Mouse (Mus musculus): ENCODE results near the gene C1ql4. TPM values are rescaled to one million over a fixed set of nuclear protein-coding genes. Genes with fewer than 3 reads are reported as not detected.
"Not testable (repeated sequence)": the region's sequence is repeated elsewhere in the genome, so short reads cannot be mapped to it uniquely, and the experiment has no call there.

Gene C1ql4
- polyA plus RNA-seq, 1 experiment from 2014 or later, result not detected

DNA sequence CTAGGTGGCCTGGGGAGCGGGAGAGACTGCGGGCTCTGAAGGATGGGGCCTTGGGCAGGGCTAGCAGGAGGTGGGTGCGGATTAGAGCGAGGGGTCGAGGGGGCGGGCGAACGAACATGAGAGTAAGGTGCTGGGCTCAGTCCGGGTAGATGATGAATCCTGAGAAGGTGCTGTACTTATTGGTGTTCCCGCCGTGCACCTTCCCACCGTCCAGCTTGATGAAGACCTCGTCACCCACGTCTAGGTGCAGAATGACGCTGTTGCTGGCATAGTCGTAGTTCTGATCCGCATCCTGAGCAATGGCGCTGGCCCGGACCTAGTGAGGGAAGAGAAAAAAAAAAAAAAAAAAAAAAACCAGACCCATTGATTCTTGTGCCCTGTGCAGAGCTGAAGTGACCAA is 3.0 kb downstream of the C1ql4 start:
- peaks cover 66% of the 10 kb centered on the region for H3K27me3 ChIP-seq
- no peak overlapping the region for H3K9ac ChIP-seq

DNA sequence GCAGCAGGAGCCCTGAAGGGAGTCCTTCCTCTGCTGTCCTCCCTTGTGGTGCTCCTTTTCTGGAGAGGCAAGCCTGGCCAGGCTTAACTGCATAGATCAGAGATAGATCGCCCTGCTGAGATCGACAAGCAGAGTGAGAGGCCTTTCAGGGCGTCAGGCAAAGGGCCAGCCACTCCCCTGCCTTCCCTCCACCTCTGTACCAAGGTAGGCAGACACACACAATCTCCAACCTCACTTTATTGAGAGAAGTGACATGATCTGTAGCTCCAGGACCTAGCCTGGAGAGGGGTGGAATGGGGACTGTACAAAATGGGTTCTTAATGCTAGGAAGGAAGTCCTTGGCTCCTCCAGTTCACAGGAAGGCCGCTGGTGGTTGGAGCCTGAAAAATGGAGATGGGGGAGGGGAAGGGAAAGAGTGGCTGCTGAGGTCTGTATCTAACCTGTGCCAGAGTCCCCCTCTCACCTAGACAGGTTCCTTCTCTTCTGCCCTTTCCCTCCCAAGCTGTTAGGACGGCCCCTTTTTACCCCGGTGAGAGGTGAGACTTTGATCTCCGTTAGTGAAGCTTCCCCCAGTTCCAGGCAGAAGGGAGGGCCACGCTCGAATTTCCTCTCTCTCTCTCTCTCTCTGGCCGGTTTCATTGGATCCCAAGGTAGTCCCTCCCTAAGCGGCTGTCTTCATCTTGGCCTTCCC is 3.6 kb downstream of the C1ql4 start:
- H3K27me3 ChIP-seq, result peaks cover 60% of the 10 kb centered on the region
- no peak for DNase-seq
- WGBS (ENCODE audit: insufficient replicate concordance), result 13% methylated on average over 11 of the region's 11 CpGs
- peaks cover 38% of the 10 kb centered on the region for H3K36me3 ChIP-seq
- H3K9me3 ChIP-seq (replicated peaks), result no peaks in the 10 kb centered on the region
- H3K27ac ChIP-seq, result no peak overlapping the region
- no peak overlapping the region; the same call in 1 of the 2 replicates for H3K9ac ChIP-seq
- H3K4me2 ChIP-seq, result peak overlapping the region; percentile 35
- peaks cover 31% of the 10 kb centered on the region for H3K4me1 ChIP-seq (replicated peaks)
- 0 out of 2 replicates have a peak, but pooled peaks have one; percentile 14 for ATAC-seq (ENCODE audit: low read depth)
- no peak overlapping the region for H3K4me3 ChIP-seq (replicated peaks)

More for the DNA sequence above, 3.0 kb downstream of the C1ql4 start:
- peaks cover 33% of the 10 kb centered on the region for H3K4me1 ChIP-seq (replicated peaks)
- WGBS (ENCODE audit: insufficient replicate concordance), result 23% methylated on average over 19 of the region's 19 CpGs
- H3K9me3 ChIP-seq (replicated peaks), result no peaks in the 10 kb centered on the region
- H3K4me2 ChIP-seq, result peak overlapping the region; percentile 35
- H3K4me3 ChIP-seq (replicated peaks), result no peak overlapping the region
- H3K27ac ChIP-seq, result no peak overlapping the region
- no peak for DNase-seq
- H3K36me3 ChIP-seq, result peaks cover 34% of the 10 kb centered on the region
- ATAC-seq (ENCODE audit: low read depth), result no peak

DNA sequence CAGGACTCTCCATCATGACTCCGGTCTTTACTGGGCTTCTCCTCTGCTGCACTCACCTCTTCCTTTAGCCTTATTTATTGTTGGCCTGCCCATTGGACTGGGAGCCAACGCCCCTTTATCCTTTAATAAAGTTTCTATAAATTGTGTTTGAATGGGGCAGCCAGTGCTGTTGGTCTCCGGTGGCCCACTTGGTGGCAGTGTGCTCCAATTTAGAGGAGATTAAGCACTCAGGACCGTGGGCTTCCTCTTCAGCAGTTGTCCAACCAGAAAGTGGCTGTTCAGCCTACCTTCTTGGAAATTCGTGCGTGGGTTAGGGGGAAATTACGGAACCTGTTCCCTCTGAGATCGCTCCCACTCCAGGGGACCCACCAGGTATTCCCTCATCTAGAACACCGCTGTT is 4.4 kb downstream of the C1ql4 start:
- WGBS (ENCODE audit: insufficient replicate concordance), result 68% methylated on average over 9 of the region's 9 CpGs
- Histone ChIP-seq H3K4me3 (replicated peaks) (no peak overlapping the region), H3K4me1 (replicated peaks) (peaks cover 30% of the 10 kb centered on the region), H3K27me3 (peaks cover 53% of the 10 kb centered on the region), H3K36me3 (peaks cover 46% of the 10 kb centered on the region), H3K9ac (no peak overlapping the region), H3K27ac (no peak overlapping the region), H3K4me2 (no peak overlapping the region), H3K9me3 (replicated peaks) (no peaks in the 10 kb centered on the region)
- ATAC-seq (ENCODE audit: low read depth) (no peak), DNase-seq (no peak)

DNA sequence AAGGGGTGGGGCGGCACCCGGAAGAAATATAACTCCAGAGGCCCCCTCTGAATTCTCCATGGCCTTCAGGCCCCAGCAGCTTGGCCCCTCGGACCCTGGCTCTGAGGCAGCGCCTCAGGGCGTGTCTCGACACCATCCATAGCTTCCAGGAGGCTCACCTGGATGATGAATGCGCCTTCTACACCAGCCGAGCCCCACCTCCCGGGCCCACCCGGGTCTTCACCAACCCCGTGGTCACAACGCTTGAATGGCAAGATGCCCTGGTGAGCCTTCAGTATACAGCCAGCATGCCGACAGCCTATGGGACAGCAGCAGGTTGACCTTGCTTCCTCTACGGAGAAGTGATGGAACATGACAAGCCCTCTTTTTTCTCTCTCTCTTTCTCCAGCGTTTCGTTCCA is 4.8 kb downstream of the C1ql4 start:
- Histone ChIP-seq H3K27me3 (peaks cover 49% of the 10 kb centered on the region), H3K4me3 (replicated peaks) (no peak overlapping the region), H3K9me3 (replicated peaks) (no peaks in the 10 kb centered on the region), H3K4me1 (replicated peaks) (peaks cover 30% of the 10 kb centered on the region), H3K4me2 (no peak overlapping the region), H3K36me3 (peaks cover 50% of the 10 kb centered on the region), H3K27ac (no peak overlapping the region), H3K9ac (no peak overlapping the region)
- DNase-seq (no peak), ATAC-seq (ENCODE audit: low read depth) (no peak)
- WGBS (ENCODE audit: insufficient replicate concordance), result 83% methylated on average over 16 of the region's 16 CpGs

DNA sequence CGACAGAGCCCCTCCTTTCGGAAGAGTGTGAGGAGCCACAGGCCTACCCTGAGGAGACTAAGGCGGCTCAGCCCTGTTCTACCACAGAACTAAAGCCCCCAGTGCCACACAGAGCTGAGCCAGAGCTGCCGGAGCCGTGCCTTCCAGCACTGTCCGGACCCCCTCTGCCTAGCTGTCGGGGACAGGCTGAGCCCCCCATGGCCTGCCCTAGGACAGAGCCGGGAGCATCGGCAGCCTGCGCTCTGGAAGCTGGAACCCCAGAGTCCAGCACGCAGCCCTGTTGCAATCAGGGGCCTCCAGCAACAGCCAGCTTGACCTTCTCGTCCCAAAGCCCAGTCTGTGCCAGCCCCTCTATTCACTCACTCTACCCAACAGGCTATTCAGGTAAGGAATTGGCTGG is 5.3 kb downstream of the C1ql4 start:
- H3K4me1 ChIP-seq (replicated peaks), result peaks cover 30% of the 10 kb centered on the region
- ATAC-seq (ENCODE audit: low read depth), result no peak
- peaks cover 44% of the 10 kb centered on the region for H3K27me3 ChIP-seq
- H3K9ac ChIP-seq, result no peak overlapping the region
- H3K27ac ChIP-seq, result no peak overlapping the region
- H3K36me3 ChIP-seq, result peaks cover 55% of the 10 kb centered on the region
- no peaks in the 10 kb centered on the region for H3K9me3 ChIP-seq (replicated peaks)
- H3K4me3 ChIP-seq (replicated peaks), result no peak overlapping the region
- 92% methylated on average over 12 of the region's 12 CpGs for WGBS (ENCODE audit: insufficient replicate concordance)
- DNase-seq, result no peak
- H3K4me2 ChIP-seq, result no peak overlapping the region

DNA sequence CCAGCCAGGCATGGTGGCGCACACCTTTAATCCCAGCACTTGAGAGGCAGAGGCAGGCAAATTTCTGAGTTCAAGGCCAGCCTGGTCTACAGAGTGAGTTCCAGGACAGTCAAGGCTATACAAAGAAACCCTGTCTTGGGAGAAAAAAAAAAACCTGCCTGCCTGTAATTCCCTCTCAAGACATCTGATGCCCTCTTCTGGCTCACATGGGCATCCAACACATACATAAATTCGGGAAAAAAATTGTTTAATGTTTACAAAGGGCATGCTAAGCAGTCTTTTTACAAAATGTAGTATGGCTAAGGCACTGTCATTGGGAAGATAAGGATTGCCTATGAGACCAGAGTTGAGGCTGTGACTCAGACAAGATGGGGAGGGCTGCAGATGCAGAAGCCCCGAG is 7.8 kb downstream of the C1ql4 start:
- H3K27ac ChIP-seq, result no peak overlapping the region
- H3K9me3 ChIP-seq (replicated peaks), result no peaks in the 10 kb centered on the region
- H3K4me3 ChIP-seq (replicated peaks), result no peak overlapping the region
- no peak for ATAC-seq (ENCODE audit: low read depth)
- no peak overlapping the region for H3K4me2 ChIP-seq
- DNase-seq, result no peak
- H3K27me3 ChIP-seq, result peaks cover 19% of the 10 kb centered on the region
- peaks cover 64% of the 10 kb centered on the region for H3K36me3 ChIP-seq
- H3K4me1 ChIP-seq (replicated peaks), result peaks cover 46% of the 10 kb centered on the region
- 71% methylated on average over 3 of the region's 3 CpGs for WGBS (ENCODE audit: insufficient replicate concordance)
- H3K9ac ChIP-seq, result no peak overlapping the region

DNA sequence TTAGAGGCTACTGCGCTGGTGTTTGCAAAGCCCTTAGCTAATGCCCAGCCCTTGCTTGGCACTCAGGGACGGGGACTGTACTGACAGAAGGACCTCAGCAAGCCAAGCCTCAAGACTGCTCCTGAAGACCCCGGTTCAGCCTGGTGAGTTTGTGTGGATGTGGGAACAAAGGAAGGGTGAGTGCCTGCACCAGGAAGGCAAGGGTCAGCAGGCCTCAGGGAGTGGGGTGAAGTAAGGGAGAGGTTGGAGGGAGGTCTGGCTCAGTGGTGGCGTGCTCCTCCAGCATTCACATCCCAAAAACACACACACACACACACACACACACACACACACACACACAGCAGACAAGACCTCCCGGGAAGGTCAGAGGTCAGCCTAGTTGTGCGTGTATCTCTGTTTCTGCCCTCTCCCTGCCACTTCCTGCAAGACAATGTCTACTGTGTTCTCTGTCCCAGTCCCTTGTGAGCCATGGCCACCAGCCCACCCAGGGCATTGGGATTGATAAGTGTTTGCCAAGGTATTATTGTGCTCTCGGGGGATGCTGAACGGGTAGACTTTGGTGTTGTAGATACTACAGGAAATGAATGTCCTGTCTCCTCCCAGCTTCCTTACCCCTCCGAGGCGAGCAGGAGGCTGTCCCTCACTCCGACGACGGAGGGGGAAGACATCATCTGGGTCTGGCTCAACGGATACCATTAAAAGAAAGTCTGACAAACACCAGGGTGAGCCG is 9.3 kb downstream of the C1ql4 start:
- 82% methylated on average over 15 of the region's 15 CpGs for WGBS (ENCODE audit: insufficient replicate concordance)
- H3K9me3 ChIP-seq (replicated peaks), result no peaks in the 10 kb centered on the region
- DNase-seq (no peak), ATAC-seq (ENCODE audit: low read depth) (no peak)
- H3K4me2 ChIP-seq, result no peak overlapping the region
- no peak overlapping the region for H3K4me3 ChIP-seq (replicated peaks)
- no peak overlapping the region for H3K27ac ChIP-seq
- peaks cover 41% of the 10 kb centered on the region for H3K4me1 ChIP-seq (replicated peaks)
- H3K36me3 ChIP-seq, result peaks cover 64% of the 10 kb centered on the region
- peaks cover 5% of the 10 kb centered on the region; the same call in 1 of the 2 replicates for H3K27me3 ChIP-seq
- no peak overlapping the region for H3K9ac ChIP-seq

DNA sequence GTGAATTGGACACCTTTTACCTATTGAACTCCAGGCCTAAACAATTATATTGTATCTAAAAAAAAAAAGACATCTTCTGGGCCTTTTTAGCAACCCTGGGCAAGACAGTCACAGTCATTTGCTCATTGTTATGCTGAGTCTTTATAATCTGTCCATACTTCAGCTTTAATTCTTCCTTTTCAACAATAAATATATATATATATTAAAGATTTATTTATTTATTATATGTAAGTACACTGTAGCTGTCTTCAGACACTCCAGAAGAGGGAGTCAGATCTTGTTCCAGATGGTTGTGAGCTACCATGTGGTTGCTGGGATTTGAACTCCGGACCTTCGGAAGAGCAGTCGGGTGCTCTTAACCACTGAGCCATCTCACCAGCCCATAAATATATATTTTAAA is 11.6 kb downstream of the C1ql4 start:
- not testable (repeated sequence) for H3K27me3 ChIP-seq; ATAC-seq (ENCODE audit: low read depth); H3K9me3 ChIP-seq (replicated peaks); H3K27ac ChIP-seq; DNase-seq
- Histone ChIP-seq H3K4me1 (replicated peaks) (peaks cover 40% of the 10 kb centered on the region), H3K4me2 (peak overlapping the region; percentile 92), H3K36me3 (peaks cover 44% of the 10 kb centered on the region), H3K9ac (peak overlapping the region; percentile 84), H3K4me3 (replicated peaks) (peak overlapping the region; percentile 75)
- 95% methylated on average over 3 of the region's 3 CpGs for WGBS (ENCODE audit: insufficient replicate concordance)

DNA sequence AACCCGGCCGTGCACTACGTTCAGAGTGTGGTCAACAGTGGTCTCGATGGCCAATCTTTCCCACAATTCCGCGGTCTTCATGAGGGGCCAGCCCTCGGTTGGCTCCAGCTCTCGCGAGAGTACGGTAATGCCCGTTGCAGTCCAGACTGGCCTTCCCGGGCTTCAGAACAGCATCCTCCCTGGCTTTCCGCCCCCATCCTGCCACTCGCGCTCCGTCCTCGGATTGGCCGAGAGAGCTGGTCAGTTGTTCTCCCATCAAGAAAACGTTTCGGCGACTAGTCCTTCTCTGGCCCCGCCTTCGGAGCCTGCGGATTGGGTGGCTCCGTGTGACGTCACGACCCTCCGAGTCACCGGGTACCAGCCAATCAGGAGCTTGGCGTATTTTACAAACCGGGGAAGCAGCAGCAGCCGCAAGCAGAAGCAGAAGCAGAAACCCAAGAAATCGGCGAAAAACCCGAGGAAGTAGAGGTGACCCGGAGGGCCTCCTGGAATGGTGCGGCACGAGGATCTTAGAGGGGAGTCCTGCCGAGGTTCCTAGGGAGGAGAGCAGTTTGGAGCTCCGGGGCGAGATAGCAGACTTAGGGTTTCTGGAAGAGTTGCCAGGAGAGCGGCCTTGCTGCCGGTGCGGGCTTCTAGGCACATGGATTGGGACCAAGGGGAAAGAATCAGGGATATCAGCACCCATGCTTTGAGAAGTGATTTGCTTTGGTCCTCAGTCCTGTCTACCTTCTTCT is 12.8 kb downstream of the C1ql4 start:
- DNase-seq (peak; percentile 96), ATAC-seq (ENCODE audit: low read depth) (peak; percentile 92)
- Histone ChIP-seq H3K9ac (peak overlapping the region; percentile 84), H3K27me3 (0 out of 2 replicates have a peak, but pooled peaks cover 4% of the 10 kb centered on the region), H3K36me3 (peaks cover 32% of the 10 kb centered on the region), H3K4me3 (replicated peaks) (peak overlapping the region; percentile 75), H3K4me1 (replicated peaks) (peaks cover 40% of the 10 kb centered on the region), H3K27ac (peak overlapping the region; percentile 87), H3K9me3 (replicated peaks) (no peaks in the 10 kb centered on the region), H3K4me2 (peak overlapping the region; percentile 92)
- under 1% methylated on average over 44 of the region's 44 CpGs for WGBS (ENCODE audit: insufficient replicate concordance)

DNA sequence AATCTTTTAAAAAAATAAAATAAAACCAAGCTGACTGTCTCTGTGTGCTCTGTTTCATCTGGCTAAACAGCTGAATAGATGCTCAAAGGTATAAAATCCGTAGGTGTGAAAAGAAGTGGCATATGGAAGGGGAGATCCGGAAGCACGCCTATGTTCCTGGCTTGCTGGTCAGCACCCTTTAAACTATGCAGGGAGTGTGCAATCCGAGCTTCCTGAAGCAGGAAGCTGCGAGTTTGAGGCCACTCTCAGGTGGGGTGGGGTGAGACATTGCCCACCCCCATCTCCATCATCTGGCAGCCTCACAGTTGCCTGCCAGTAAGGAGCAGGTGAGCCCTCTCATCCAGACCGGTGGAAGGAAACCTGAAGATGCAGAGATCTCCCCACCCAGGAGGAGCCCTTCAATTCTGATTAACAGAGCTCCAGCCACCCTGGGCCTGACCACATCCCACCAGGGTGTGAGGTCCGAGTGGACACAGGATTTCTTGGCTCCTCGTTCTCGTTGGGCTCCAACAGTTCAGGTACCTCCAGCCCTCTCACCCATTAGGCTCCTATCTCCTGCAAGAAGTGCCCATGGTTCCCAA is 13.5 kb downstream of the C1ql4 start, which contains the start of gene Troap:
Troap (plus strand) TSS at position 557 of the 581 bp plus-strand sequence.
- Histone ChIP-seq H3K9ac (peak within 1 kb of the TSS; percentile 84), H3K27me3 (0 out of 2 replicates have a peak, but pooled peaks cover 4% of the 10 kb centered on the region), H3K4me2 (peak within 1 kb of the TSS; percentile 92), H3K36me3 (peaks cover 27% of the 10 kb centered on the region), H3K4me1 (replicated peaks) (peaks cover 40% of the 10 kb centered on the region), H3K9me3 (replicated peaks) (no peaks in the 10 kb centered on the region), H3K4me3 (replicated peaks) (peak within 1 kb of the TSS; percentile 75), H3K27ac (peak within 1 kb of the TSS; percentile 87)
- 19% methylated on average over 9 of the region's 9 CpGs for WGBS (ENCODE audit: insufficient replicate concordance)
- ATAC-seq (ENCODE audit: low read depth) (peak; percentile 27), DNase-seq (no peak)

DNA sequence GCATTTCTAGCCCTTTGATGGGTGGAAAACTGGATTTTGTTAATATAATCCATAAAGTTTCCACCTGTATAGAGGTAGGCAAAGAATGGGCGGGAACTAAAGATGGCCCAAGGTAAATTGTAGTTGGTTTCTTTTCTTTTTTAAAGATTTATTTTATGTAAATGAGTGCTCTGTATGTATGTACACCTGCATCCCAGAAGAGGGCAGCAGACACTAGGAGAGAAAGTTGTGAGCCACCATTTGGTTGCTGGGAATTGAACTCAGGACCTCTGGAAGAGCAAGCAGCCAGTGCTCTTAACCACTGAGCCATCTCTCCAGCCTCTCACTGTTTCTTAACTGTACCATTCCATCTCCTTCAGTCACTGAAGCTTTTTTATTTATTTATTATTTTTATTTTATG is 15.6 kb downstream of the C1ql4 start:
- Histone ChIP-seq H3K9me3 (replicated peaks) (no peaks in the 10 kb centered on the region), H3K27ac (no peak overlapping the region), H3K4me3 (replicated peaks) (no peak overlapping the region), H3K4me1 (replicated peaks) (peaks cover 22% of the 10 kb centered on the region), H3K4me2 (no peak overlapping the region), H3K27me3 (peaks cover 20% of the 10 kb centered on the region), H3K9ac (no peak overlapping the region), H3K36me3 (peaks cover 6% of the 10 kb centered on the region)
- ATAC-seq (ENCODE audit: low read depth) (no peak), DNase-seq (no peak)
- WGBS (ENCODE audit: insufficient replicate concordance), result 60% methylated on average over 1 of the region's 1 CpGs

All from liver, embryonic 13.5 days (tissue).